Mouse (Mus musculus) thymus, adult 2 months (tissue): ENCODE measurements around the gene Pik3r2.

Experiments
- CTCF ChIP-seq: fragments of 200-500 bp; IDR thresholded peaks from 2 replicates; pipeline ENCODE4 v1.5.1; 2012; ENCODE audit warnings: mild to moderate bottlenecking, control low read depth, low read length, moderate library complexity, borderline replicate concordance; ENCODE audit not compliant: control insufficient read depth, poor library complexity, insufficient read depth; ENCODE audit errors: extremely low read depth
- POLR2A ChIP-seq: fragments of 200-500 bp; IDR thresholded peaks from 2 replicates; pipeline ENCODE4 v1.6.1; 2012; ENCODE audit warnings: mild to moderate bottlenecking, low read length, control low read depth, moderate library complexity; ENCODE audit not compliant: control insufficient read depth, poor library complexity, insufficient read depth; ENCODE audit errors: extremely low read depth

DNA sequence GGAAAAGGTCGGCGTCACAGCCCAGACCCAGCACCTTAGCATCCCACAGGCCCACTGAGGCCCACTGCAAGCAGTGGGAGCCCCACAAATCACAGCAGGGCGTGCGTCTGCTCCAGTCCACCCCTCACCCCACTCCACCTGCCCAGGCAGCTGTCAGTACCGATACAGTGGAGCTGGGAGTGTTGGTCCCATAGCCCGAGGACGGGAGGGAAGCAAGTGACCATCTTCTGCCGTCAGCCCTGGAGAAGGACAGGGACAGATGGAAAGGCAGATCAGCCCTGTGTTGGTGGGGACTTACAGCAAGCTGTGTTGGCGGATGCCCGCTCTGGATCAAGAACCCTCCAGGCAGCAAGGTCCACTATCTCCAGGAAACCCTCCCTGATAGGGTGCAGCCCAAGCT is 12.5 kb upstream of the Pik3r2 start:
- no peak for TF ChIP-seq CTCF
- TF ChIP-seq POLR2A, result no peak
